ENCODE assay signal across 28 mouse cellular contexts in the genomic region with DNA sequence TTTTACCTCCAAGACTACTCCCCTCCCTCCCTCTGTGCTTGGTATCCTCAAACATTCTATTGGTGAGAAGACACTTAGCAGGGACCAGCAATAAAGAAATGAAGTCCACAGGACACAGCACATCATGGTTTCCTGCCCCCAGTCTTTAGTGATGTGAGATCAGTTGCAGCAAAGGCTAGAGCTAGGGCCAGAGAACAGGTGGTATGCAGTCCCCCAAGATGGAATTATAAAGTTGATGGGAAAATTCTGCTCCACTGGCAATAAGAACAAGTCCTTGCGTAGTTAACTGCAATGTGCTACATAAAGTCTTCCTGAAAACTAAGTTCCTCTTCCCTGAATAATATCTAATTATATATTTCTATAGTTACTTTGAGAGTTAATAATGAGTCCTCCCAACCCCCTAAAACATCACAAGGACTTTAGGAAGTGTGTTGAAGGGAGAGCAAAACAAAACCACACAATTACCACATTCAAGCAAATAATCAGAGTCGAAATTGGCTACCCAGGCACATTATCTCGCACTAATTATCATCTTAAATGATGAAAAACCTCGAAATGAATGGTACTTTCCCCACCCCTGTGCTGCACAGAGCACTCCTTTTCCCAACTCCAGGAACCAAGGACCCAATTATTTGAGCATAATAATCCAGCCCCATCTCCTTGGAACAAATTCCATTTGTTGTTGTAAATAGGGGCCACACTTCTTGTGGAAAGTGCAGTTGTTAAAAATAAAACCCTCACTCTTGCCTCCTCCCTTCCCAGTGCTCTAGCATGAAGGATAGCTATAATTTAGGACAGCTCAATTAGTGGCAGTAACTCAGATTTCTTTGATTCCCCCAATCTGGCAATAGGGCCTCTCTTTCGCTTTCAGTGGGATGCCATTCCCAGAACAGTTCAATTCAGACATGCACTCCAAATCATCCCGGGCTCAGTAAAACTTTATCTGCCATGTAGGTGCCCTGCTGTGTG.
DNase-seq lines count a peak whose midpoint lies in the region; ATAC-seq and TF ChIP-seq lines count a peak whose summit lies in the region.
"Had no signal": no experiment of that assay in that cellular context is flagged by ENCODE, and none has a peak within 500 bp of the region (broad histone marks: within the 10 kb centered on the region; RNA-seq: fewer than 3 reads in every experiment).

No protein-coding gene starts in this region.

- no peaks in the 10 kb centered on the region; the same call in 1 of the 2 replicates for H3K9me3 ChIP-seq in MEL (replicated peaks; ENCODE audit: insufficient read depth, low read length)
- no peaks in the 10 kb centered on the region for H3K9me3 ChIP-seq in forebrain, embryonic 12.5 days
- H3K9me3 ChIP-seq in forebrain, postnatal 0 days (ENCODE audit: low read length), result no peaks in the 10 kb centered on the region
- H3K9me3 ChIP-seq: embryonic facial prominence, embryonic 12.5 days; kidney, embryonic 15.5 days; limb, embryonic 13.5 days; lung, embryonic 15.5 days; midbrain, embryonic 10.5 days; neural tube, embryonic 12.5 days; stomach, embryonic 15.5 days had no signal

- H3K4me2 ChIP-seq in forebrain, embryonic 12.5 days, result no peak overlapping the region
- no peak overlapping the region for H3K4me2 ChIP-seq in forebrain, postnatal 0 days (ENCODE audit: low read depth)
- H3K4me2 ChIP-seq: embryonic facial prominence, embryonic 12.5 days; kidney, embryonic 15.5 days; limb, embryonic 13.5 days; liver, embryonic 11.5 days; lung, embryonic 15.5 days; neural tube, embryonic 12.5 days; stomach, embryonic 15.5 days had no signal

- no peak overlapping the region for H3K27ac ChIP-seq in MEL (ENCODE audit: control insufficient read depth, low read depth, low read length)
- H3K27ac ChIP-seq in forebrain, embryonic 12.5 days, result no peak overlapping the region
- H3K27ac ChIP-seq in forebrain, postnatal 0 days (ENCODE audit: low read depth, low read length), result no peak overlapping the region
- H3K27ac ChIP-seq: embryonic facial prominence, embryonic 12.5 days; kidney, embryonic 15.5 days; limb, embryonic 13.5 days; lung, embryonic 15.5 days; midbrain, embryonic 10.5 days; neural tube, embryonic 12.5 days; stomach, embryonic 15.5 days had no signal

- peak; percentile 3 for DNase-seq in MEL (ENCODE audit: low read depth, low spot score)
- peak; percentile 90 for DNase-seq in Muller cell, postnatal 12 days (ENCODE audit: inconsistent ontology term)
- DNase-seq in forebrain, postnatal 0 days, result no peak
- no peak for DNase-seq in left cerebral cortex, adult 11 months (ENCODE audit: low spot score)
- no peak for DNase-seq in thymus, postnatal 14 days
- DNase-seq in ovary, postnatal 36 days (ENCODE audit: low spot score), result no peak
- DNase-seq: adrenal gland, adult 8-10 months; B cell, adult 2 months; cerebellum, adult 11 months; cerebellum, adult 9-11 months; embryo, embryonic 11 days; gastrocnemius, postnatal 14 days; heart, postnatal 14 days; kidney, adult 18-20 months; kidney, postnatal 36 days; right cerebral cortex, postnatal 25 days had no signal

- peak; percentile 89 for ATAC-seq in forebrain, embryonic 12.5 days (ENCODE audit: low FRiP score)
- peak; percentile 36 for ATAC-seq in forebrain, postnatal 0 days
- ATAC-seq: hindbrain, embryonic 16.5 days; midbrain, embryonic 16.5 days had no signal

- H3K4me3 ChIP-seq in MEL (ENCODE audit: control insufficient read depth in 1 of 2, insufficient read depth in 1 of 2, low read depth in 2 of 2, low read length in 2 of 2), result no peak overlapping the region
- H3K4me3 ChIP-seq in forebrain, embryonic 12.5 days (replicated peaks), result no peak overlapping the region
- no peak overlapping the region for H3K4me3 ChIP-seq in forebrain, postnatal 0 days (ENCODE audit: low read depth, low read length)
- H3K4me3 ChIP-seq: embryonic facial prominence, embryonic 12.5 days; kidney, embryonic 15.5 days; limb, embryonic 13.5 days; lung, embryonic 15.5 days; midbrain, embryonic 10.5 days; myocyte; neural tube, embryonic 12.5 days; stomach, embryonic 15.5 days had no signal

- no peaks in the 10 kb centered on the region for H3K79me2 ChIP-seq in MEL (ENCODE audit: control insufficient read depth, insufficient read depth, low read length, poor library complexity)

- H3K9ac ChIP-seq in MEL (ENCODE audit: control insufficient read depth, low read depth, low read length, poor library complexity, severe bottlenecking), result no peak overlapping the region
- no peak overlapping the region for H3K9ac ChIP-seq in forebrain, embryonic 12.5 days
- no peak overlapping the region for H3K9ac ChIP-seq in forebrain, postnatal 0 days
- H3K9ac ChIP-seq: embryonic facial prominence, embryonic 12.5 days; kidney, embryonic 15.5 days; limb, embryonic 13.5 days; lung, embryonic 15.5 days; neural tube, embryonic 12.5 days; stomach, embryonic 15.5 days had no signal

- H3K27me3 ChIP-seq in MEL (ENCODE audit: control insufficient read depth in 1 of 2, insufficient read depth in 2 of 2, low read length in 2 of 2), result no peaks in the 10 kb centered on the region
- H3K27me3 ChIP-seq in forebrain, embryonic 12.5 days, result no peaks in the 10 kb centered on the region
- H3K27me3 ChIP-seq in forebrain, postnatal 0 days (ENCODE audit: insufficient read depth, low read length), result no peaks in the 10 kb centered on the region
- H3K27me3 ChIP-seq: embryonic facial prominence, embryonic 12.5 days; kidney, embryonic 15.5 days; limb, embryonic 13.5 days; lung, embryonic 15.5 days; neural tube, embryonic 12.5 days; stomach, embryonic 15.5 days had no signal

- TF ChIP-seq RAD21 in MEL (IDR thresholded peaks at IDR 0.05; ENCODE audit: low read depth, low read length), result no peak

- 14% methylated on average over 6 of the region's 6 CpGs for WGBS in forebrain, embryonic 12.5 days
- 19% methylated on average over 6 of the region's 6 CpGs for WGBS in forebrain, postnatal 0 days

- TF ChIP-seq POLR2A in MEL (IDR thresholded peaks at IDR 0.05; ENCODE audit: control insufficient read depth in 1 of 2, insufficient read depth in 1 of 2, low read depth in 1 of 2, low read length in 2 of 2, poor library complexity in 1 of 2), result no peak

- H3K4me1 ChIP-seq in MEL (ENCODE audit: control insufficient read depth in 1 of 2, insufficient read depth in 2 of 2, low read length in 2 of 2), result no peaks in the 10 kb centered on the region
- peaks cover 7% of the 10 kb centered on the region; the same call in 1 of the 2 replicates for H3K4me1 ChIP-seq in forebrain, embryonic 12.5 days
- H3K4me1 ChIP-seq in forebrain, postnatal 0 days (ENCODE audit: insufficient read depth), result no peaks in the 10 kb centered on the region
- H3K4me1 ChIP-seq: embryonic facial prominence, embryonic 12.5 days; kidney, embryonic 15.5 days; limb, embryonic 13.5 days; lung, embryonic 15.5 days; midbrain, embryonic 10.5 days; neural tube, embryonic 12.5 days; stomach, embryonic 15.5 days had no signal

- TF ChIP-seq EP300 in MEL (IDR thresholded peaks at IDR 0.05; ENCODE audit: low read depth in 1 of 2, low read length in 2 of 2), result no peak

- no peak; a peak in 1 of 6 replicates for TF ChIP-seq CTCF in MEL (IDR thresholded peaks at IDR 0.05 in 2 of 3, conservative IDR thresholded peaks at IDR 0.05 in 1 of 3; ENCODE audit: control insufficient read depth in 1 of 3, insufficient read depth in 1 of 3, low read depth in 2 of 3, low read length in 3 of 3, poor library complexity in 1 of 3, severe bottlenecking in 1 of 3)
- TF ChIP-seq CTCF in forebrain, postnatal 0 days (IDR thresholded peaks at IDR 0.05; ENCODE audit: low read depth), result no peak

- H3K36me3 ChIP-seq in MEL (ENCODE audit: control insufficient read depth in 1 of 2, insufficient read depth in 2 of 2, low read length in 2 of 2), result no peaks in the 10 kb centered on the region
- no peaks in the 10 kb centered on the region for H3K36me3 ChIP-seq in forebrain, embryonic 12.5 days (replicated peaks)
- H3K36me3 ChIP-seq in forebrain, postnatal 0 days (ENCODE audit: insufficient read depth), result no peaks in the 10 kb centered on the region
- H3K36me3 ChIP-seq: embryonic facial prominence, embryonic 12.5 days; kidney, embryonic 15.5 days; limb, embryonic 13.5 days; lung, embryonic 15.5 days; midbrain, embryonic 10.5 days; neural tube, embryonic 12.5 days; stomach, embryonic 15.5 days had no signal

TF ChIP-seq in MEL, 35 proteins besides CTCF, POLR2A, EP300 and RAD21:
- TF ChIP-seq SMC3 (IDR thresholded peaks at IDR 0.05; ENCODE audit: low read depth, low read length) (no peak), TAL1 (IDR thresholded peaks at IDR 0.05; ENCODE audit: low read length) (no peak), GABPA (IDR thresholded peaks at IDR 0.05; ENCODE audit: low read depth, low read length) (no peak)
TF ChIP-seq in MEL: peak in this region for 0.

Comparison
In these comparisons a context has a peak if more than half of its experiments do, and no peak if none do; other contexts are left out.
1. DNase-seq: peak in MEL (single experiment) and Muller cell, postnatal 12 days (single experiment); none in forebrain, postnatal 0 days (single experiment), left cerebral cortex, adult 11 months (single experiment), thymus, postnatal 14 days (single experiment) and ovary, postnatal 36 days (single experiment).